Mouse (Mus musculus): ENCODE data around the gene Ski.
A peak's percentile ranks its signal among the peaks of the same experiment; 100 is the strongest.

The Ski gene

GRCm38 (mm10) chr4:155176210-155176609 lies 46.2 kb downstream of the Ski start:
- no peak for DNase-seq (ENCODE audit: low spot score in 2 of 2)

- DNase-seq (ENCODE audit: low spot score in 2 of 2): no peak
Observed at GRCm38 (mm10) chr4:155173822-155174785, 48.3 kb downstream of the Ski start.

GRCm38 (mm10) chr4:155172909-155173821 lies 49.2 kb downstream of the Ski start:
- DNase-seq (ENCODE audit: low spot score in 2 of 2): peak; percentile 92 to 93

GRCm38 (mm10) chr4:155171961-155172533 lies 50.3 kb downstream of the Ski start:
- no peak for DNase-seq (ENCODE audit: low spot score in 2 of 2)

GRCm38 (mm10) chr4:155170614-155171212 lies 51.7 kb downstream of the Ski start:
- no peak for DNase-seq (ENCODE audit: low spot score in 2 of 2)

GRCm38 (mm10) chr4:155168835-155169252 lies 53.5 kb downstream of the Ski start:
- no peak for DNase-seq (ENCODE audit: low spot score in 2 of 2)

GRCm38 (mm10) chr4:155165861-155166260 lies 56.5 kb downstream of the Ski start:
- DNase-seq (ENCODE audit: low spot score in 2 of 2): no peak

- peak; percentile 85 to 87 for DNase-seq (ENCODE audit: low spot score in 2 of 2)
Observed at GRCm38 (mm10) chr4:155164550-155164949, 57.8 kb downstream of the Ski start.

GRCm38 (mm10) chr4:155163685-155164084 lies 58.7 kb downstream of the Ski start:
- DNase-seq (ENCODE audit: low spot score in 2 of 2): no peak

- no peak for DNase-seq (ENCODE audit: low spot score in 2 of 2)
Observed at GRCm38 (mm10) chr4:155163320-155163651, 59.1 kb downstream of the Ski start.

- no peak for DNase-seq (ENCODE audit: low spot score in 2 of 2)
Observed at GRCm38 (mm10) chr4:155162433-155163319, 59.7 kb downstream of the Ski start.

GRCm38 (mm10) chr4:155158543-155158917 lies 63.9 kb downstream of the Ski start:
- no peak for DNase-seq (ENCODE audit: low spot score in 2 of 2)

GRCm38 (mm10) chr4:155157871-155158542 lies 64.4 kb downstream of the Ski start:
- no peak for DNase-seq (ENCODE audit: low spot score in 2 of 2)

- no peak for DNase-seq (ENCODE audit: low spot score in 2 of 2)
Observed at GRCm38 (mm10) chr4:155156734-155157133, 65.7 kb downstream of the Ski start.

- peak; percentile 74 to 75 for DNase-seq (ENCODE audit: low spot score in 2 of 2)
Observed at GRCm38 (mm10) chr4:155154986-155155385, 67.4 kb downstream of the Ski start.

- DNase-seq (ENCODE audit: low spot score in 2 of 2): no peak
Observed at GRCm38 (mm10) chr4:155153389-155154072, 68.9 kb downstream of the Ski start.

GRCm38 (mm10) chr4:155152476-155152875 lies 69.9 kb downstream of the Ski start:
- no peak for DNase-seq (ENCODE audit: low spot score in 2 of 2)

GRCm38 (mm10) chr4:155151845-155152244 lies 70.5 kb downstream of the Ski start:
- no peak for DNase-seq (ENCODE audit: low spot score in 2 of 2)

GRCm38 (mm10) chr4:155151221-155151788 lies 71.1 kb downstream of the Ski start:
- peak; percentile 27 to 46 for DNase-seq (ENCODE audit: low spot score in 2 of 2)
